Mouse (Mus musculus) heart, embryonic 11.5 days (tissue): ENCODE data around the gene Fus. TPM values are rescaled to one million over a fixed set of nuclear protein-coding genes. Genes with fewer than 3 reads are reported as not detected.
"Not testable (repeated sequence)": the region's sequence is repeated elsewhere in the genome, so short reads cannot be mapped to it uniquely, and the experiment has no call there.

Experiments
- ATAC-seq: fragments of 200-750 bp; cut with Nextera tagmentation; replicated peaks from 2 replicates; pipeline ENCODE4 v1.8.0; 2017; ENCODE audit warnings: moderate library complexity; ENCODE audit not compliant: insufficient number of reproducible peaks, low FRiP score, low TSS enrichment
- H3K27ac ChIP-seq: fragments of 300-500 bp; sonication (generic); 2 replicates; pipeline ENCODE4 v1.5.1; 2014; ENCODE audit warnings: mild to moderate bottlenecking, low read depth, low read length
- H3K27me3 ChIP-seq: fragments of 300-500 bp; sonication (generic); 2 replicates; pipeline ENCODE4 v1.6.1; 2014; ENCODE audit warnings: mild to moderate bottlenecking, low read length, mixed read lengths; ENCODE audit not compliant: control insufficient read depth, insufficient read depth
- H3K36me3 ChIP-seq: fragments of 300-500 bp; sonication (generic); 2 replicates; pipeline ENCODE4 v1.6.1; 2014; ENCODE audit warnings: mild to moderate bottlenecking, low read length, moderate library complexity, mixed read lengths; ENCODE audit not compliant: control insufficient read depth, insufficient read depth
- H3K4me1 ChIP-seq: fragments of 300-500 bp; sonication (generic); 2 replicates; pipeline ENCODE4 v1.6.1; 2014; ENCODE audit warnings: low read length; ENCODE audit not compliant: control insufficient read depth, insufficient read depth
- H3K4me2 ChIP-seq: fragments of 300-500 bp; sonication (generic); 2 replicates; pipeline ENCODE4 v1.6.1; 2014; ENCODE audit warnings: mild to moderate bottlenecking, moderate library complexity
- H3K4me3 ChIP-seq: fragments of 300-500 bp; sonication (generic); 2 replicates; pipeline ENCODE4 v1.5.1; 2014; ENCODE audit warnings: low read depth, low read length
- H3K9ac ChIP-seq: fragments of 300-500 bp; sonication (generic); 2 replicates; pipeline ENCODE4 v1.6.1; 2014; ENCODE audit warnings: mild to moderate bottlenecking, low read depth, low read length, moderate library complexity
- H3K9me3 ChIP-seq: fragments of 300-500 bp; sonication (generic); replicated peaks from 2 replicates; pipeline ENCODE4 v1.6.1; 2016; ENCODE audit warnings: low read length; ENCODE audit not compliant: control insufficient read depth
- WGBS: fragments of 180-500 bp; shearing (Covaris S2); extraction: QIAGEN DNeasy Blood & Tissue Kit; methylation state at CpG from one replicate; pipeline ENCODE4 v1.1.7; 2014; ENCODE audit not compliant: insufficient replicate concordance; 5-methylcytosine and 5-hydroxymethylcytosine counted together
- polyA plus RNA-seq: library from polyadenylated mRNA; unstranded; fragments of >200 nt; fragmentation: Nextera tagmentation; extraction: Ambion mirVana; gene quantifications from 2 replicates; pipeline ENCODE4 v1.2.1, GENCODE M21; 2014

Gene Fus
- polyA plus RNA-seq, 1 experiment from 2014 or later: 40.3 TPM

GRCm38 (mm10) chr7:128004487-128005362 lies 37.5 kb downstream of the Fus start:
- Histone ChIP-seq H3K4me1 (peaks cover 23% of the 10 kb centered on the region), H3K27me3 (peaks cover 14% of the 10 kb centered on the region), H3K4me2 (peak overlapping the region; percentile 58), H3K4me3 (peak overlapping the region; percentile 29), H3K27ac (peak overlapping the region; percentile 4; the same call in 1 of the 2 replicates), H3K9me3 (no peaks in the 10 kb centered on the region), H3K9ac (peak overlapping the region; percentile 54), H3K36me3 (no peaks in the 10 kb centered on the region)
- 21% methylated on average over 35 of the region's 35 CpGs for WGBS
- ATAC-seq: no peak

- Histone ChIP-seq H3K9ac (no peak overlapping the region), H3K4me1 (peaks cover 27% of the 10 kb centered on the region), H3K4me2 (no peak overlapping the region), H3K9me3 (no peaks in the 10 kb centered on the region), H3K27me3 (peaks cover 22% of the 10 kb centered on the region), H3K27ac (no peak overlapping the region), H3K36me3 (no peaks in the 10 kb centered on the region), H3K4me3 (no peak overlapping the region)
- no peak for ATAC-seq
- 69% methylated on average over 7 of the region's 7 CpGs for WGBS
Measured at GRCm38 (mm10) chr7:128006193-128006592, 38.9 kb downstream of the Fus start.

DNA sequence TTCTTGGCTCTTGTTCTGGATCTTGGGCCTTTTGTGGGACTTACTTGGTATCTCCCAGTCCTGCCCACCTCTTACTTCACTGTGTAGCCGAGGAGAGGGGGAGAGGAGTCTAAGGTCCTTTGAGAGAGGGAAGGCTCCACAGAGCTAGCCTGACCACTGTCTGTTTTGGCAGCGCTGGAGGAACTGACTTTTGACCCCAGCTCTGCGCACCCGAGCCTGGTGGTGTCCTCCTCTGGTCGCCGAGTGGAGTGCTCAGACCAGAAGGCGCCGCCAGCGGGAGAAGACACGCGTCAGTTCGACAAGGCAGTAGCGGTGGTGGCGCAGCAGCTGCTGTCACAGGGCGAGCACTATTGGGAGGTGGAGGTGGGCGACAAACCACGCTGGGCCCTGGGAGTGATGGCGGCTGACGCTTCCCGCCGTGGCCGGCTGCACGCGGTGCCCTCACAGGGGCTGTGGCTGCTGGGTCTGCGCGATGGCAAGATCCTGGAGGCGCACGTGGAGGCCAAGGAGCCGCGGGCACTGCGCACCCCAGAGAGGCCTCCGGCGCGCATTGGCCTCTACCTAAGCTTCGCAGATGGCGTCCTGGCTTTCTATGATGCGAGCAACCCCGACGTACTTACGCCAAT lies 42.6 kb downstream of the Fus start:
- Histone ChIP-seq H3K9ac (no peak overlapping the region), H3K4me2 (peak overlapping the region; percentile 56), H3K4me3 (peak overlapping the region; percentile 12; the same call in 1 of the 2 replicates), H3K27ac (no peak overlapping the region), H3K4me1 (peaks cover 14% of the 10 kb centered on the region; the same call in 1 of the 2 replicates), H3K27me3 (peaks cover 16% of the 10 kb centered on the region), H3K36me3 (no peaks in the 10 kb centered on the region), H3K9me3 (no peaks in the 10 kb centered on the region)
- 35% methylated on average over 40 of the region's 40 CpGs for WGBS
- no peak for ATAC-seq

- no peak overlapping the region for H3K27ac ChIP-seq
- whole genome bisulfite sequencing: 81% methylated on average over 13 of the region's 13 CpGs
Measured at GRCm38 (mm10) chr7:128012136-128012780, 45.0 kb downstream of the Fus start.

DNA sequence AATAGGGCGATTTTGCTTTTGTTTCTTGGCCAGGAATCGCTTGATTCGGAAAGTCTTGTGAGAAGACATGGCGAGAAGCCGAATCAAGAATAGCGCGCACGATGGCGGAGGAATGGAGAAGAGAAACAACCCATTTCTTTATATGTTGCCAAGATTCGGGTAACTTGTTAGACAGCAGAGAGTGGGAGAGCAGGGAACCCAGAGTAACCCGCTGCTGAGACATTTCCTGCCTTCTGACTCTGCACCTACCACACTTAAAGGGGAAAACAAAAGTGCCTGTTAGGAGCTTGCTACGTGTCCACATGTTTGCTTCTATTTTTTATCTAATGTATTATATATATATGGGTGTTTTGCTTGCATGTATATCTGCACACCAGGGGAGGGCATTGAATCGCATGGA lies 45.9 kb downstream of the Fus start:
- H3K27me3 ChIP-seq: peaks cover 8% of the 10 kb centered on the region
- peaks cover 10% of the 10 kb centered on the region; the same call in 1 of the 2 replicates for H3K4me1 ChIP-seq
- no peak overlapping the region for H3K9ac ChIP-seq
- H3K4me2 ChIP-seq: no peak overlapping the region
- H3K4me3 ChIP-seq: no peak overlapping the region
- H3K27ac ChIP-seq: no peak overlapping the region
- H3K9me3 ChIP-seq: no peaks in the 10 kb centered on the region
- ATAC-seq: no peak
- 84% methylated on average over 13 of the region's 13 CpGs for WGBS
- H3K36me3 ChIP-seq: no peaks in the 10 kb centered on the region

More at GRCm38 (mm10) chr7:128012136-128012780, 45.0 kb downstream of the Fus start:
- no peak overlapping the region for H3K4me2 ChIP-seq
- no peak for ATAC-seq
- no peaks in the 10 kb centered on the region for H3K36me3 ChIP-seq
- H3K9me3 ChIP-seq: no peaks in the 10 kb centered on the region
- peaks cover 8% of the 10 kb centered on the region for H3K27me3 ChIP-seq
- H3K4me3 ChIP-seq: no peak overlapping the region
- H3K9ac ChIP-seq: no peak overlapping the region
- peaks cover 10% of the 10 kb centered on the region; the same call in 1 of the 2 replicates for H3K4me1 ChIP-seq

DNA sequence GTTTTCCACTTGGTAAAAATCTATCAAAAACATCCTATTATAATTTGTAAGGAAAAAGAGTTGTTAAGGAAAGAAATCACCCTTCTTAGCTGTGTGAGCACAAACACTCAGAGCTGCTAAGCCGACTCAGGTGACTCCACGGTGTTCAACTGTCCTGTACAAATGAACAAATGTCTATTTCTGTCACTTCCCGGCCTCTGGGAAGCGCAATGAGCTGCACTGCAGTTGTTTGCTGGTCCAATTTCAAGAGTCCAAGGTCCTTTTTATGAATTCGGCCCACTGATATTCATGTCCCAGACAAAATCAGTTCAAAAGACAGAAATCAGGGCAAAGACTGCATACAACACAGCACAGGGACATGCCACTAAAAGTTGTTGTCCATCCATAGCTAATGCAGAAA lies 48.9 kb downstream of the Fus start:
- not testable (repeated sequence) for H3K4me2 ChIP-seq, H3K9me3 ChIP-seq, H3K9ac ChIP-seq, H3K4me1 ChIP-seq, H3K4me3 ChIP-seq, H3K27ac ChIP-seq, ATAC-seq, H3K36me3 ChIP-seq, H3K27me3 ChIP-seq
- 69% methylated on average over 5 of the region's 5 CpGs for WGBS

DNA sequence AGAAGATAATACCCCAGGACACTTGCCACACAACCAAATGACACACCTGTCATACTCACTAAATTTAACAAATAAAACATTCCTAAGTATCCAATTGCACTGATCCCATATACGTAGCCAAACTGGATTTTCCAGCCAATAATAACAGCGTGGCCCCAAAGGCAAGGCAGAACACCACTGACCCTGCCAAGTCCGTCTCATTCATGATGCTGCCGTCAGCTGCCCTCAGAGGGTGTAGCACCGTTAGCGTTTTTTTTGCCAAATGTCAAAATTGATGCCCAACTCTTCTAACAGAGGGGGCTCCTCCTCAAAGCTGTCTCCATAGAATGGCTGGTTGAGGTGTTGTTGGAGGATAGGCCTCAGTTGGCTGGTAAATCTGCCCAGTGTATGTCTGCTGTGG lies 49.4 kb downstream of the Fus start:
- H3K9me3 ChIP-seq: no peaks in the 10 kb centered on the region
- no peaks in the 10 kb centered on the region for H3K36me3 ChIP-seq
- 84% methylated on average over 6 of the region's 6 CpGs for WGBS
- no peak for ATAC-seq
- no peak overlapping the region for H3K27ac ChIP-seq
- H3K4me2 ChIP-seq: no peak overlapping the region
- H3K9ac ChIP-seq: no peak overlapping the region
- H3K4me3 ChIP-seq: no peak overlapping the region
- no peaks in the 10 kb centered on the region for H3K27me3 ChIP-seq
- no peaks in the 10 kb centered on the region for H3K4me1 ChIP-seq

GRCm38 (mm10) chr7:128018275-128018674 lies 51.0 kb downstream of the Fus start:
- 78% methylated on average over 3 of the region's 3 CpGs for WGBS
- Histone ChIP-seq H3K4me3 (no peak overlapping the region), H3K27me3 (no peaks in the 10 kb centered on the region), H3K27ac (no peak overlapping the region), H3K36me3 (no peaks in the 10 kb centered on the region), H3K9ac (no peak overlapping the region), H3K9me3 (no peaks in the 10 kb centered on the region), H3K4me1 (no peaks in the 10 kb centered on the region), H3K4me2 (no peak overlapping the region)
- ATAC-seq: no peak
